Mouse (Mus musculus): ENCODE measurements around the gene March10. TPM values are rescaled to one million over a fixed set of nuclear protein-coding genes. Genes with fewer than 3 reads are reported as not detected.

Gene March10
- polyA plus RNA-seq, 1 experiment from 2014 or later = not detected

DNA sequence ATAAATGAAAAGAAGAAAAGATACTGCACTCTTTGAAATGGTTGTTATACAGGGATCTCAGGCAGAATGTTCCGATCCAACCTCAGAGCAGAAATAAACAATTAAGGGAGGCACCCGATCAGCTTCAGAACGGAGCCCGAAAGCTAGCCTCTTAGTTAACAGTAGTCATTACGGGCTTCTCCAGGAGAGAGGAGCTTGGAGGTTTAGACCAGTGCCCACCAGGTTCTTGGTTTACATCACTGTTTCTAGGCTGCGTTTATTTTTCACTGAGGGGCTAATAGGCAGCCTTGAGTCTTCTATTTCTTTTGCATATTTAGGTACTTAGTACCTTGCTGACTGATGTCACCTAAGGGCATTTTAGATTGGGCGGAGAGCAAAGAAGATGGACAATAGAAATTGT lies 506 bp upstream of the March10 start:
- Histone ChIP-seq H3K9me3 (ENCODE audit: control insufficient read depth, low read length) (no peaks in the 10 kb centered on the region), H3K27me3 (ENCODE audit: control insufficient read depth, insufficient read depth, low read length) (no peaks in the 10 kb centered on the region), H3K27ac (ENCODE audit: low read depth, low read length) (no peak overlapping the region), H3K4me3 (ENCODE audit: low read length) (peak overlapping the region; percentile 47; the same call in 1 of the 2 replicates), H3K4me1 (ENCODE audit: control insufficient read depth, insufficient read depth, low read length) (peaks cover 6% of the 10 kb centered on the region), H3K9ac (ENCODE audit: low read depth, low read length) (no peak overlapping the region), H3K4me2 (replicated peaks; ENCODE audit: low read depth, low read length) (peak overlapping the region; percentile 83), H3K36me3 (ENCODE audit: control insufficient read depth, insufficient read depth, low read length) (no peaks in the 10 kb centered on the region)
- WGBS = 69% methylated on average over 7 of the region's 7 CpGs
- ATAC-seq (ENCODE audit: low FRiP score, low TSS enrichment) = no peak

DNA sequence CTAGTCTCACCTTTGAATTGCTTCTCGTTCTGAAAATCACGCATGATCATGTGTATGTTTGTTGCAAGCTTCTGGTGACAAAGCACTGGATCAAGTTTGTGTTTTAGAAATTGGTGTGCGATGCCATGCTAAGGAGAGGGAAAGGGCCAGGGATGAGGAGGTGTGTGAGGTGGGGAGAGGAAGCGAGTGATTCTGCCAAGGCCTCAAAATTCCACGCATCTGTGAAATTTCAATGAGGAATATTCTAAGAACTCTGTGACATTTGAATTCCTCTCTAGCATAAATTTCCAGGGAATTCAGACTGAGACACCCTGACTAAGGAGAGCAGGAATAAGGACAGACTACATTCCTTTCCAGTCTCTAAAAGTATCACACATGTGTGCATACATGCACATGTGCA lies 1.4 kb downstream of the March10 start:
- no peak overlapping the region for H3K27ac ChIP-seq (ENCODE audit: low read depth, low read length)
- ATAC-seq (ENCODE audit: low FRiP score, low TSS enrichment) = no peak

DNA sequence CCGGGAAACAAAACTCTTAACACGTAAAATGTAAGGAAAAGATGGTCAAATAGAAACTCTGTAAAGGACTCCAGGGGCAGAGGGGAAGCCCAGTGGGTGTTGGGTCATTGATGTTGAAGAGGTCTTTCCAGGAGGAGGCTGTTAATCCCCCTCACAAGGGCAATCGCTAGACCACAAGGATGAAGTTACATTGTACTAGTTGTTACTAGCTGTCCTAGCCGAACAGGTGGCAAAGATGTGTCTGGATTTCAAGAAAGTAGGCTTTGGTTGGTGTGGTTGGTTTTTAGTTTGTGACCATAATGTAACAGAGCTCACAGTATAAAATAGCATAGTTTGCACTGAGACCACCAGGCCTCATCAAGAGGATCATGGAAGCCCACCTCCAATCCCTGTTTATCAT lies 3.5 kb downstream of the March10 start:
- H3K9ac ChIP-seq (ENCODE audit: low read depth, low read length) = no peak overlapping the region
- H3K27ac ChIP-seq (ENCODE audit: low read depth, low read length) = no peak overlapping the region
- 81% methylated on average over 4 of the region's 4 CpGs for WGBS

More for the DNA sequence above, 1.4 kb downstream of the March10 start:
- Histone ChIP-seq H3K9me3 (ENCODE audit: control insufficient read depth, low read length) (no peaks in the 10 kb centered on the region), H3K4me3 (ENCODE audit: low read length) (no peak overlapping the region), H3K36me3 (ENCODE audit: control insufficient read depth, insufficient read depth, low read length) (no peaks in the 10 kb centered on the region), H3K27me3 (ENCODE audit: control insufficient read depth, insufficient read depth, low read length) (no peaks in the 10 kb centered on the region), H3K4me1 (ENCODE audit: control insufficient read depth, insufficient read depth, low read length) (peaks cover 6% of the 10 kb centered on the region), H3K4me2 (replicated peaks; ENCODE audit: low read depth, low read length) (no peak overlapping the region), H3K9ac (ENCODE audit: low read depth, low read length) (no peak overlapping the region)
- WGBS = 91% methylated on average over 5 of the region's 5 CpGs

DNA sequence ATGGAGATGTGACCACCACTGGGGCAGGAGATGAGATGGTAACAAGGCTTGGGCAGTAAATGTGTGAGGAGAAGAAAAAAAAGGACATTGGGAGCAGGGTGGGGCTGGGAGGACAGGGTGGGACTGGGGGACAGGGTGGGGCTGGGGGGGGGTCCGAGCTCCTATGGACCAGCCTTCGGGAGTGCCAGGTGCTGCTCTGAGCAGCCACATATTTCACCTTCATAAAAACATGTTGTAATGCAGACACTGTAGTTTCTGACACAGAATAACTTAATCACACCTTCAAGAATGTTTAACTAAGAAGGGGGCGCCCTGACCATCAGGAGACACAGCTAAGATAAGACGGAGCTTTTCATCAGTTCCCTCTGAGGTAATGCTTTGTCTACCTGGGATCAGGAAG lies 4.0 kb downstream of the March10 start:
- Histone ChIP-seq H3K4me3 (ENCODE audit: low read length) (no peak overlapping the region), H3K27me3 (ENCODE audit: control insufficient read depth, insufficient read depth, low read length) (no peaks in the 10 kb centered on the region), H3K9ac (ENCODE audit: low read depth, low read length) (no peak overlapping the region), H3K27ac (ENCODE audit: low read depth, low read length) (no peak overlapping the region), H3K36me3 (ENCODE audit: control insufficient read depth, insufficient read depth, low read length) (no peaks in the 10 kb centered on the region), H3K9me3 (ENCODE audit: control insufficient read depth, low read length) (no peaks in the 10 kb centered on the region), H3K4me1 (ENCODE audit: control insufficient read depth, insufficient read depth, low read length) (peaks cover 6% of the 10 kb centered on the region), H3K4me2 (replicated peaks; ENCODE audit: low read depth, low read length) (no peak overlapping the region)
- 77% methylated on average over 4 of the region's 4 CpGs for WGBS
- no peak for ATAC-seq (ENCODE audit: low FRiP score, low TSS enrichment)

More for the DNA sequence above, 3.5 kb downstream of the March10 start:
- ATAC-seq (ENCODE audit: low FRiP score, low TSS enrichment) = no peak
- H3K27me3 ChIP-seq (ENCODE audit: control insufficient read depth, insufficient read depth, low read length) = no peaks in the 10 kb centered on the region
- no peaks in the 10 kb centered on the region for H3K36me3 ChIP-seq (ENCODE audit: control insufficient read depth, insufficient read depth, low read length)
- H3K4me3 ChIP-seq (ENCODE audit: low read length) = no peak overlapping the region
- H3K4me1 ChIP-seq (ENCODE audit: control insufficient read depth, insufficient read depth, low read length) = peaks cover 6% of the 10 kb centered on the region
- no peaks in the 10 kb centered on the region for H3K9me3 ChIP-seq (ENCODE audit: control insufficient read depth, low read length)
- H3K4me2 ChIP-seq (replicated peaks; ENCODE audit: low read depth, low read length) = no peak overlapping the region

- peaks cover 1% of the 10 kb centered on the region; the same call in 1 of the 2 replicates for H3K4me1 ChIP-seq (ENCODE audit: control insufficient read depth, insufficient read depth, low read length)
- ATAC-seq (ENCODE audit: low FRiP score, low TSS enrichment) = no peak
- H3K4me2 ChIP-seq (replicated peaks; ENCODE audit: low read depth, low read length) = no peak overlapping the region
- WGBS = 57% methylated on average over 7 of the region's 7 CpGs
- no peaks in the 10 kb centered on the region for H3K36me3 ChIP-seq (ENCODE audit: control insufficient read depth, insufficient read depth, low read length)
- no peak overlapping the region for H3K4me3 ChIP-seq (ENCODE audit: low read length)
- H3K27ac ChIP-seq (ENCODE audit: low read depth, low read length) = no peak overlapping the region
- H3K9ac ChIP-seq (ENCODE audit: low read depth, low read length) = no peak overlapping the region
- no peaks in the 10 kb centered on the region for H3K27me3 ChIP-seq (ENCODE audit: control insufficient read depth, insufficient read depth, low read length)
- no peaks in the 10 kb centered on the region for H3K9me3 ChIP-seq (ENCODE audit: control insufficient read depth, low read length)
Observed at GRCm38 (mm10) chr11:105451553-105452135, 4.9 kb downstream of the March10 start.

GRCm38 (mm10) chr11:105449581-105450315 lies 6.8 kb downstream of the March10 start:
- WGBS = 66% methylated on average over 12 of the region's 12 CpGs
- H3K4me1 ChIP-seq (ENCODE audit: control insufficient read depth, insufficient read depth, low read length) = no peaks in the 10 kb centered on the region
- no peak overlapping the region for H3K9ac ChIP-seq (ENCODE audit: low read depth, low read length)
- ATAC-seq (ENCODE audit: low FRiP score, low TSS enrichment) = no peak
- H3K36me3 ChIP-seq (ENCODE audit: control insufficient read depth, insufficient read depth, low read length) = no peaks in the 10 kb centered on the region
- no peaks in the 10 kb centered on the region for H3K9me3 ChIP-seq (ENCODE audit: control insufficient read depth, low read length)
- no peak overlapping the region for H3K27ac ChIP-seq (ENCODE audit: low read depth, low read length)
- H3K4me2 ChIP-seq (replicated peaks; ENCODE audit: low read depth, low read length) = no peak overlapping the region
- H3K4me3 ChIP-seq (ENCODE audit: low read length) = no peak overlapping the region
- H3K27me3 ChIP-seq (ENCODE audit: control insufficient read depth, insufficient read depth, low read length) = no peaks in the 10 kb centered on the region

GRCm38 (mm10) chr11:105447661-105448060 lies 8.9 kb downstream of the March10 start:
- Histone ChIP-seq H3K36me3 (ENCODE audit: control insufficient read depth, insufficient read depth, low read length) (no peaks in the 10 kb centered on the region), H3K27me3 (ENCODE audit: control insufficient read depth, insufficient read depth, low read length) (no peaks in the 10 kb centered on the region), H3K9me3 (ENCODE audit: control insufficient read depth, low read length) (no peaks in the 10 kb centered on the region), H3K4me1 (ENCODE audit: control insufficient read depth, insufficient read depth, low read length) (no peaks in the 10 kb centered on the region), H3K9ac (ENCODE audit: low read depth, low read length) (no peak overlapping the region), H3K4me2 (replicated peaks; ENCODE audit: low read depth, low read length) (no peak overlapping the region), H3K4me3 (ENCODE audit: low read length) (no peak overlapping the region), H3K27ac (ENCODE audit: low read depth, low read length) (no peak overlapping the region)
- 76% methylated on average over 6 of the region's 6 CpGs for WGBS
- no peak for ATAC-seq (ENCODE audit: low FRiP score, low TSS enrichment)

DNA sequence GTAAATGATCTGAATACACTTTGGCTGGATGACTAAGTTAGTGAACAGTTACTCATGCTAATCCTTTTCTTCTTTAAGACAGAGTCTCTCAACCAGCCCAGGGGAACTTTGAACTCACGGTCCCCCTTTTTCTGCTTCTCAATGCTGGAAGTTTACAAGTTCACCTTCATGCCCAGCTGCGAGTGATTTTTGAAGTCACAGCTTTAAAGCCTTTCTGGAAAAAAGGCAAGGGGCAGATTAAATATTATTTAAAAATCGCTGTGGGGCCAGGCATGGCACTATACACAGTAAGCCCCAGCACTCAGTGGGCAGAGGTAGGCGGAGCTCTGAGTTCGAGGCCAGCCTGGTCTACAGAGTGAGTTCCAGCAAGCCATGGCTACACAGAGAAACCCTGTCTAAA lies 10.3 kb downstream of the March10 start:
- 92% methylated on average over 5 of the region's 5 CpGs for WGBS
- no peak for ATAC-seq (ENCODE audit: low FRiP score, low TSS enrichment)

DNA sequence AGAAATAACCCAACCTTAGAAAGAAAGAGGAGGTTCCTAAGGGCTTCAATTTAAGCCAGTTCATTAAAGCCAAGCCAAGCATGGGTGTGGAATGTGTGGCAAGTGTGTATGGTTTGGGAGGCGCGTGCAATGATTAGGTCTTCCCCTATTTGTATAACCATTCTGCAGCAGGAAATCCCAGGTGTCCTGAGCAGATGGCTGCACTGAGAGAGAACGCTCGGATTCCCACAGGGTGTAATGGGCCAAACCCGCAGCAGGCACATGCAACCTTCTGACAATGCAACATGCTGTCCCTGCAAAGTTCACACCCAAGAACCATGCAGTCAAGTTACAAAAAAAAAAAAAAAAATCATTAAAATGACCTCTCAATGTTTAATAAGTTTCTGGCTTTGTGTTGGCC lies 10.8 kb downstream of the March10 start:
- no peaks in the 10 kb centered on the region for H3K36me3 ChIP-seq (ENCODE audit: control insufficient read depth, insufficient read depth, low read length)
- no peaks in the 10 kb centered on the region for H3K9me3 ChIP-seq (ENCODE audit: control insufficient read depth, low read length)
- H3K4me1 ChIP-seq (ENCODE audit: control insufficient read depth, insufficient read depth, low read length) = no peaks in the 10 kb centered on the region
- H3K4me3 ChIP-seq (ENCODE audit: low read length) = no peak overlapping the region
- no peaks in the 10 kb centered on the region for H3K27me3 ChIP-seq (ENCODE audit: control insufficient read depth, insufficient read depth, low read length)
- ATAC-seq (ENCODE audit: low FRiP score, low TSS enrichment) = no peak
- H3K9ac ChIP-seq (ENCODE audit: low read depth, low read length) = no peak overlapping the region
- 72% methylated on average over 5 of the region's 5 CpGs for whole genome bisulfite sequencing
- no peak overlapping the region for H3K4me2 ChIP-seq (replicated peaks; ENCODE audit: low read depth, low read length)
- no peak overlapping the region for H3K27ac ChIP-seq (ENCODE audit: low read depth, low read length)

More for the DNA sequence above, 10.3 kb downstream of the March10 start:
- H3K27me3 ChIP-seq (ENCODE audit: control insufficient read depth, insufficient read depth, low read length) = no peaks in the 10 kb centered on the region
- no peak overlapping the region for H3K27ac ChIP-seq (ENCODE audit: low read depth, low read length)
- no peaks in the 10 kb centered on the region for H3K4me1 ChIP-seq (ENCODE audit: control insufficient read depth, insufficient read depth, low read length)
- H3K4me3 ChIP-seq (ENCODE audit: low read length) = no peak overlapping the region
- no peaks in the 10 kb centered on the region for H3K9me3 ChIP-seq (ENCODE audit: control insufficient read depth, low read length)
- no peaks in the 10 kb centered on the region for H3K36me3 ChIP-seq (ENCODE audit: control insufficient read depth, insufficient read depth, low read length)
- no peak overlapping the region for H3K9ac ChIP-seq (ENCODE audit: low read depth, low read length)
- H3K4me2 ChIP-seq (replicated peaks; ENCODE audit: low read depth, low read length) = no peak overlapping the region

All from kidney, embryonic 14.5 days (tissue).